Mouse (Mus musculus): Measurements from ENCODE around the gene 2310057N15Rik.
A peak's percentile ranks its signal among the peaks of the same experiment; 100 is the strongest.
"Not testable (repeated sequence)": the region's sequence is repeated elsewhere in the genome, so short reads cannot be mapped to it uniquely, and the experiment has no call there.

2310057N15Rik gene

DNA sequence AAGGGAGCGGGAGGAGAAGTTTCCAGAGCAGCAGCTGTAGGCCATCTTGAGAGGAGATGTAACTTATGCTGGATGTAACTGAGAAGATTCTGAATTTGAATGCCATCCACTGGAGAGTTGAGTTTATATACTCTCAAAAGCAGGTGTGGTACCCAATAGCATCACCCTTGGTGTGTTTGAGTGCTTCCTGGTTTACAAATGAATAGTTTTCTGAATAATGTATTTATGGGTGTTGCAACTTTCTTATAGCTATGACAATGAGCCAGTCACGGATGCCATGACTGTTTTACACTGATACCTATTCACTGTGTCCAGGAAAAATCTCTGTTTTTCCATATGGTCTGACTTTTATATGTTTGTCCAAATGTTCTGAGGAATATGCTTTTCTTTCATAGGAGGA lies at the start of gene 2310057N15Rik:
Gene 2310057N15Rik (minus strand): TSS at position 101 of the 400 bp plus-strand sequence.
- no peak for DNase-seq (ENCODE audit: low spot score in 2 of 2)

DNA sequence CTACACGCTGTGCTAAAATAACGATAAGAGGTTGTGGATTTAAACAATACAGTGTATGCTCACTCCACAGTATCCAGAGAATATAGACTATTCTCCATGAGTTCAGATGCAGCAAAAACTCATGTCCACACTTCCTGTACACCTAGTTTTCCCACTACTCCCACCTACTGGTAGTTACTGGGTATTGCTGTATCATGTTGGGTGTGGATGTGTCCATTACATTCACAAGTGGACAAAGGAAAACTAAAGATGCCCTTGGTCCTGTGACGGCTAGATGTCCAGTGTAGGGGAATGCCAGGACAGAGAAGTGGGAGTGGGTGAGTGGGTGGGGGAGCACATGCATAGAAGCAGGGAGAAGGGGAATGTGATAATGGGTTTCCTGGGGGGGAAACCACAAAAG lies 49.7 kb upstream of the 2310057N15Rik start:
- DNase-seq (ENCODE audit: low spot score in 2 of 2) = peak in 1 of 2 experiments; percentile 13

DNA sequence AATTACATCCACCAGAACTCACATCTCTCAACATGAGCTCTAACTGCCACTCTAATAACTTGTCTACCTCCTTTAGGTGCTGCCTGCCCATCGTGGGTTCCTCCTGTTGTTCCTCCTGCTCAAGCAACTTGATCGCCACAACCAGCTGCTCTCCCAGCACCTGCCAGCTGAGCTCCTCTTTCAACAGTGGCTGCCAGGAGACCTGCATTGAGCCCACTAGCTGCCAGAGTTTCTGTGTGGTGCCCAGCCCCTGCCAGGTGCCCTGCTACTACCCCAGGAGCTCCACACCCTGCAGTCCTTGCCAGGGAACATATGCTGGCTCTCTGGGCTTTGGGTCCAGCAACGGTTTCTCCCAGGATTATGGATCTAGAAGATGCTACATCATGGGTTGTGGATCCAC lies 46.1 kb upstream of the 2310057N15Rik start, which contains the start of gene Krtap15:
Gene Krtap15 (plus strand): TSS at position 150 of the 400 bp plus-strand sequence.
- DNase-seq (ENCODE audit: low spot score in 2 of 2) = no peak

DNA sequence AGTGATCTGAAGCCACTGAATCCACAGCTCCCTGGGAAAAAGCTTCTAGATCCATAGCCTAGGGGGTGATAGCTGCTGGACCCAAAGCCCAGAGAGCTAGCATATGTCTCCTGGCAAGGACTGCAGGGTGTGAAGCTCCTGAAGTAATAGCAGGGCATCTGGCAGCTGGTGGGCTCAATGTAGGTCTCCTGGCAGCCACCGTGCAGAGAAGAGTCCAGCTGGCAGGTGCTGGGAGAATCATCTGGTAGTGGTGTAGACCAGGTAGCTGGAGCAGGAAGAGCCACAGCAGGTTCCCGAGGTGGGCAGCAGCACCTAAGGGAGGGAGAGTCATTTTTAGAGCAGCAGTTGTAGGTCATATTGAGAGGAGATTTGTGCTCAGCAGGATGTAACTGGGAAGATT lies 37.8 kb upstream of the 2310057N15Rik start, which contains the start of gene Gm20741:
Gene Gm20741 (minus strand): TSS at position 394 of the 400 bp plus-strand sequence.
- peak in 1 of 2 experiments; percentile 10 for DNase-seq (ENCODE audit: low spot score in 2 of 2)

DNA sequence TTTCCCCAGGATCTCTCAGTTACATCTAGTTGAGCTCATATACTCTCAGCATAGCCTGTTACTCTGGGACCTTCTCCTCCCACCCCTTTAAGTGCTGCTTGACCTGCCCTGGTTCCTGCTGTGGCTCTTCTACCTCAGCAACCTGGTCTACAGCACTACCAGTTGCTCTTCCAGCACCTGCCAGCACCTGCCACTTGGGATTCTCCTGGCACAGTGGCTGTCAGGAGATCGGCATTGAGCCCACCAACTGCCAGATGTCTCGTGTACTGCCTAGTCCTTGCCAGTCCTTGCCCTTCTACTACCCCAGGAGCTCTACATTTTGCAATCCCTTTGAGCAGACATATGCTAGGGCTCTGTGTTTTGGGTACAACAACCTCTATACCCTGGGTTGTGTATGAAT lies 12.8 kb upstream of the 2310057N15Rik start:
- DNase-seq (ENCODE audit: low spot score in 2 of 2) = no peak

DNA sequence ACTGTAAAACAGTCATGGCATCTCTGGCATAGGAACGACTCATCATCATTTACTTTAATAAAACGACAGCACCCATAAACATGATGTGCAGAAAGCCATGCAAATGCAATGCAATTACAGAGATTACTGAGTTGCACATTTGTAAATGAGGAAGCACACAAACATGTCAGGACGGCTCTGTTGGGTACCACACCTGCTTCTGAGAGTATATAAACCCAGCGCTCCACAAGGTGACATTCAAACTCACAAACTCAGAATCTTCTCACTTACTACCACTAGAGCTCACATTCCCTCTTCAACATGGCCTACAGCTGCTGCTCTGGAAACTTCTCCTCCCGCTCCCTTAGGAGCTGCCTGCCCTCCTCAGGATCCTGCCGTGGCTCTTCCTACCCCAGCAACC lies 3.6 kb upstream of the 2310057N15Rik start, which contains the start of gene Gm5965:
Gene Gm5965 (plus strand): TSS at position 301 of the 400 bp plus-strand sequence.
- no peak for DNase-seq (ENCODE audit: low spot score in 2 of 2)

DNA sequence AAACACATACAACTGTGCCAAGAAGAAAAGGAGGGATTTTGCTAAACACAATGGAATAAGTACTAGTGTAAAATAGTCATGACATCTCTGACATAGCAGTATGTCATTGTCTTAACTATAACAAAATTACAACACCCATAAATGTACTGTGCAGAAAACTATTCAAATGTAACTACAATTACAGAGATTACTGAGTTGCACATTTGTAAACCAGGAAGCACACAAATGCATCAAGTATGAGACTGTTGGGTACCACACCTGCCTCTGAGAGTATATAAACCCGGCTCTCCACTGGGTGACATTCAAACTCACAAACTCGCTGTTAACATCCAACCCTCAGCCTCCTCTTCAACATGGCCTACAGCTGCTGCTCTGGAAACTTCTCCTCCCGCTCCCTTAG lies 15.5 kb downstream of the 2310057N15Rik start, which contains the start of gene 2310034C09Rik:
Gene 2310034C09Rik (plus strand): TSS at position 301 of the 400 bp plus-strand sequence.
- DNase-seq (ENCODE audit: low spot score in 2 of 2) = not testable (repeated sequence)

DNA sequence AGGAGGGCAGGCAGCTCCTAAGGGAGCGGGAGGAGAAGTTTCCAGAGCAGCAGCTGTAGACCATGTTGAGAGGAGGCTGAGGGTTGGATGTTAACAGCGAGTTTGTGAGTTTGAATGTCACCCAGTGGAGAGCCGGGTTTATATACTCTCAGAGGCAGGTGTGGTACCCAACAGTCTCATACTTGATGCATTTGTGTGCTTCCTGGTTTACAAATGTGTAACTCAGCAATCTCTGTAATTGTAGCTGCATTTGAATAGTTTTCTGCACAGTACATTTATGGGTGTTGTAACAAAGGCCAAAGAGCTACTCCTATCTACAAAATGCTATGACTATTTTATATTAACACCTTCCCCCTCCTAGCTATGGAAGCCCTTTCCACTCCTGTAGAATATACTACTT lies 22.5 kb downstream of the 2310057N15Rik start, which contains the start of gene Krtap13:
Gene Krtap13 (minus strand): TSS at position 101 of the 400 bp plus-strand sequence.
- DNase-seq (ENCODE audit: low spot score in 2 of 2) = not testable (repeated sequence)

DNA sequence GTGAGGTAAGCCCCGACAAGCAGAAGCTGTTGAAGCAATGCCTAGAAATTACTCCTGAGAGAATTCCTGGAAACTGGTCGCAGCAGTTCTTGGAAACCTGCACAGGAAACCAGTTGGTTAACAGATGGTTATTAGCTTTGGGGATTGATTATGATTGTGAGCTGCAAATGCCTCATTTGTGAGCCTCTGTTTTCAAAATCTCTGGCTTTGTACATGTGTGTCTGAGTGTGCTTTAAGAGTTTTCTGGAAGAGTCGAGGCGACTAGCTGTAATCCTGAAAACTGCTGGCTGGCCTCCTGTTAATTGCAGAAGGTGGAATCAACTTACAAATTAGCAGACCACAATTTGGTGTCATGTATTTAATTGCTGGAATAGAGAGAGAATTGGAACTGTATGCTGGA lies 26.1 kb downstream of the 2310057N15Rik start:
- no peak for DNase-seq (ENCODE audit: low spot score in 2 of 2)

DNA sequence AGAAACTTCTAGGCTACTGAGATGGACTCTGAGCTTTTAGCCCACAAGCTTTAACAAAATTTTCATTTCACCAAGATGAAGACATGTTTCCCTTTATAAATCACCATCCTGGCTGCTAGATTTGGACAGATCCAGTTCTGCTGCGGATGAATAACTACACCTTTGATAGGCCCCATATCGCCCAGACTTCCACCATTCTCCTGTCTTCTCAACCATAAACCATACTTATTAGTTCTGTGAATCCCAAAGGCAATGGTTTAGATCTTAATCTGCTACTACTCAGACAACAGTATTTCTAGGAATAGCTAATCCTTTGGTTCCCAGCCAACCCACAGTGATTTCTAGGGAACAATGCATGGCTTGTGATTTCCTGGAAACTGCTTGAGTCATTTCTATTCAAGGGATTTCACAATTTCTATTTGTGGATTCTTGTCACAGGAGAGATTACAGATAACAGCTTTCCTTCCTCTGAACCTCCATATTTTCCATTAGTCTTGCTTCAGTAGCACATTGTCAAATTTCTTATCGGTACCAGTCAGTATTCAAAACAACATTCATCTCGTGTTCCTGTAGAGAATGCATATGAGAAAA lies 29.2 kb downstream of the 2310057N15Rik start:
- no peak for DNase-seq (ENCODE audit: low spot score in 2 of 2)

DNA sequence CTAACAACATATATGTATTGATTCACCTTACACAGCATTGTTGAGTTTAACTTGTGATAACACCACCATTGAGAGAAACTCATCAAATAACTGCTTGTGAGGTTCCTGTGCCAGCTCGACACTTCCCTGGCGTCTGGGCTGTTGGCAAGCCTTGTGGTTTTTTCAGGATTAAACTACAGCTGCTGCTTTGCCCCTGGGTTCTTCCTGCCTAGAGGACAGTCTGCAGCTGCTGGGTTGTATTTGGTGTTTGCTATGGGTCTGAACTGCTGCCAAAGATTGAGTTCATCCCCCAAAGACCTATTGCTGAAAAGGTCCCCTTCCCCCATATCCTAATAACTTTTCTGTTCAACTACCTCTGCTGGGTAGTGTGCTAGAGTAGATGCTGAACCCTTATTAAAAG lies 38.6 kb downstream of the 2310057N15Rik start:
- no peak for DNase-seq (ENCODE audit: low spot score in 2 of 2)

DNA sequence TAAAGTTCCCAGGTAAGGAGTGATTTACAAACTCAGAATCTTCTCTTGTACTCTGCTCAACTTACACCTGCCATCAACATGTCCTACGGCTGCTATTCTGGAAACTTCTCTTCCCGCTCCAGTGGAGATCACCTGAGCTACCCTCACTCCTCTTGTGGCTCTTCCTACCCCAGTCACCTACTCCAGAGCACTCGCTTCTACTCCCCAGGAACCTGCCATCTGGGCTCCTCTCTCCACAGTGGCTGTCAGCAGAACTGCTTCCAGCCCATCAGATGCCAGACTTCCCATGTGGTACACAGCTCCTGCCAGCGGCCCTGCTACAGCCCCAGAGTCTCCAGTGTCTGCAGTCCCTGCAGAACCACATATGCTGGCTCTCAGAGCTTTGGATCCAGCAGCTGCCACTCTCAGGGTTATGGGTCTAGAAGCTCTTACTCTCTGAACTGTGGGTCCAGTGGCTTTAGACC lies 45.2 kb downstream of the 2310057N15Rik start, which contains the start of gene Krtap13-1:
Gene Krtap13-1 (plus strand): TSS at position 51 of the 464 bp plus-strand sequence.
- DNase-seq (ENCODE audit: low spot score in 2 of 2) = no peak

All from left cerebral cortex, adult 9 months (tissue).